Mouse (Mus musculus) urinary bladder, postnatal 0 days (tissue): ENCODE results near the gene Cttnbp2nl. TPM values are rescaled to one million over a fixed set of nuclear protein-coding genes. Genes with fewer than 3 reads are reported as not detected.

Experiments
- polyA plus RNA-seq: library from polyadenylated mRNA; unstranded; fragments of >200 nt; fragmentation: Nextera tagmentation; extraction: Ambion mirVana; gene quantifications from 2 replicates; pipeline ENCODE4 v1.2.1, GENCODE M21; 2015

The Cttnbp2nl gene
- 10.6 and 12.6 TPM in 2 replicates for polyA plus RNA-seq

GRCm38 (mm10) chr3:105052937-105053697 lies at the start of gene Cttnbp2nl:
Gene Cttnbp2nl, minus strand, starts transcription at chr3:105053146.

GRCm38 (mm10) chr3:105066544-105066943 lies 13.6 kb upstream of the Cttnbp2nl start, which contains the start of gene 4930564D02Rik:
Gene 4930564D02Rik, plus strand, starts transcription at chr3:105066844.

GRCm38 (mm10) chr3:104961066-104962059 lies 91.6 kb downstream of the Cttnbp2nl start, which contains the start of gene Wnt2b:
Gene Wnt2b, minus strand, starts transcription at chr3:104961921.

Other genes starting within 250 kb of the Cttnbp2nl start
- 13.3 and 14.5 TPM in 2 replicates for gene Mov10, start 234.6 kb downstream of the Cttnbp2nl start, polyA plus RNA-seq
- 25.7 and 30.1 TPM in 2 replicates for gene St7l, start 189.1 kb downstream of the Cttnbp2nl start, polyA plus RNA-seq
- 122 and 134 TPM in 2 replicates for gene Capza1, start 188.6 kb downstream of the Cttnbp2nl start, polyA plus RNA-seq
- 2.0 and 2.3 TPM in 2 replicates for gene Wnt2b, start 91.2 kb downstream of the Cttnbp2nl start, polyA plus RNA-seq
- not detected in 2 replicates for gene 4930564D02Rik, start 13.7 kb upstream of the Cttnbp2nl start, polyA plus RNA-seq